Mouse (Mus musculus) midbrain, embryonic 14.5 days (tissue): ENCODE measurements around the gene Zfp771. TPM values are rescaled to one million over a fixed set of nuclear protein-coding genes. Genes with fewer than 3 reads are reported as not detected.
A peak's percentile ranks its signal among the peaks of the same experiment; 100 is the strongest.

Experiments
- ATAC-seq: fragments of 200-750 bp; cut with Nextera tagmentation; 2 replicates; pipeline ENCODE4 v1.8.0; 2017; ENCODE audit warnings: moderate number of reproducible peaks, moderate library complexity; ENCODE audit not compliant: low FRiP score, low TSS enrichment
- DNase-seq: peaks from one replicate; pipeline ENCODE4 v3.0.0-alpha.2; 2015
- H3K27ac ChIP-seq: fragments of 300-500 bp; sonication (generic); replicated peaks from 2 replicates; pipeline ENCODE4 v1.5.1; 2014; ENCODE audit warnings: mild to moderate bottlenecking, low read depth, low read length, moderate library complexity
- H3K27me3 ChIP-seq: fragments of 300-500 bp; sonication (generic); 2 replicates; pipeline ENCODE4 v1.6.1; 2014; ENCODE audit warnings: low read length, control low read depth, mixed read lengths; ENCODE audit not compliant: control insufficient read depth, insufficient read depth
- H3K36me3 ChIP-seq: fragments of 300-500 bp; sonication (generic); 2 replicates; pipeline ENCODE4 v1.6.1; 2014; ENCODE audit warnings: low read length, control low read depth; ENCODE audit not compliant: control insufficient read depth, insufficient read depth
- H3K4me1 ChIP-seq: fragments of 300-500 bp; sonication (generic); 2 replicates; pipeline ENCODE4 v1.6.1; 2014; ENCODE audit warnings: mild to moderate bottlenecking, antibody characterized with exemption, low read length, control low read depth; ENCODE audit not compliant: control insufficient read depth, insufficient read depth
- H3K4me2 ChIP-seq: fragments of 300-500 bp; sonication (generic); 2 replicates; pipeline ENCODE4 v1.6.1; 2014; ENCODE audit warnings: mild to moderate bottlenecking, low read length, moderate library complexity
- H3K4me3 ChIP-seq: fragments of 300-500 bp; sonication (generic); replicated peaks from 2 replicates; pipeline ENCODE4 v1.5.1; 2014; ENCODE audit warnings: low read depth, low read length
- H3K9ac ChIP-seq: fragments of 300-500 bp; sonication (generic); replicated peaks from 2 replicates; pipeline ENCODE4 v1.6.1; 2014; ENCODE audit warnings: mild to moderate bottlenecking, low read length, moderate library complexity
- H3K9me3 ChIP-seq: fragments of 300-500 bp; sonication (generic); 2 replicates; pipeline ENCODE4 v1.6.1; 2016; ENCODE audit warnings: low read length, control low read depth, mixed read lengths; ENCODE audit not compliant: control insufficient read depth
- WGBS: fragments of 180-500 bp; shearing (Covaris S2); extraction: QIAGEN DNeasy Blood & Tissue Kit; methylation state at CpG from one replicate; pipeline ENCODE4 v1.1.7; 2014; 5-methylcytosine and 5-hydroxymethylcytosine counted together
- polyA plus RNA-seq: library from polyadenylated mRNA; unstranded; fragments of >200 nt; fragmentation: Nextera tagmentation; extraction: Ambion mirVana; gene quantifications from 2 replicates; pipeline ENCODE4 v1.2.1, GENCODE M21; 2014

The Zfp771 gene
- polyA plus RNA-seq, 1 experiment from 2014 or later, result 55.2 TPM

- H3K27me3 ChIP-seq, result no peaks in the 10 kb centered on the region
- H3K36me3 ChIP-seq, result 0 out of 2 replicates have a peak, but pooled peaks cover 5% of the 10 kb centered on the region
- 93% methylated on average over 6 of the region's 6 CpGs for WGBS
- no peak overlapping the region for H3K4me3 ChIP-seq
- no peak overlapping the region for H3K27ac ChIP-seq
- no peak for DNase-seq
- H3K9ac ChIP-seq, result no peak overlapping the region
- H3K9me3 ChIP-seq, result no peaks in the 10 kb centered on the region
- no peaks in the 10 kb centered on the region for H3K4me1 ChIP-seq
- no peak overlapping the region for H3K4me2 ChIP-seq
- ATAC-seq, result no peak
Measured at GRCm38 (mm10) chr7:127224616-127225015, 19.5 kb upstream of the Zfp771 start.

- DNase-seq (no peak), ATAC-seq (no peak)
- H3K36me3 ChIP-seq, result 0 out of 2 replicates have a peak, but pooled peaks cover 5% of the 10 kb centered on the region
- no peaks in the 10 kb centered on the region for H3K27me3 ChIP-seq
- no peaks in the 10 kb centered on the region for H3K9me3 ChIP-seq
- 86% methylated on average over 11 of the region's 11 CpGs for WGBS
- no peak overlapping the region for H3K9ac ChIP-seq
- no peak overlapping the region for H3K27ac ChIP-seq
- no peak overlapping the region for H3K4me2 ChIP-seq
- H3K4me1 ChIP-seq, result peaks cover 6% of the 10 kb centered on the region
- no peak overlapping the region for H3K4me3 ChIP-seq
Measured at GRCm38 (mm10) chr7:127225147-127225995, 18.7 kb upstream of the Zfp771 start.

GRCm38 (mm10) chr7:127228615-127229303 lies 15.3 kb upstream of the Zfp771 start:
- DNase-seq (peak; percentile 86), ATAC-seq (no peak)
- Histone ChIP-seq H3K36me3 (peaks cover 11% of the 10 kb centered on the region; the same call in 1 of the 2 replicates), H3K4me2 (no peak overlapping the region), H3K4me3 (no peak overlapping the region), H3K9me3 (no peaks in the 10 kb centered on the region), H3K9ac (no peak overlapping the region), H3K27ac (no peak overlapping the region), H3K27me3 (no peaks in the 10 kb centered on the region), H3K4me1 (peaks cover 20% of the 10 kb centered on the region)
- WGBS, result 68% methylated on average over 4 of the region's 4 CpGs

GRCm38 (mm10) chr7:127231376-127231775 lies 12.7 kb upstream of the Zfp771 start:
- H3K9me3 ChIP-seq, result no peaks in the 10 kb centered on the region
- 69% methylated on average over 3 of the region's 3 CpGs for WGBS
- peak overlapping the region; percentile 81 for H3K4me3 ChIP-seq
- peak overlapping the region; percentile 98; the same call in 1 of the 2 replicates for H3K9ac ChIP-seq
- H3K27me3 ChIP-seq, result no peaks in the 10 kb centered on the region
- no peak overlapping the region for H3K27ac ChIP-seq
- peaks cover 25% of the 10 kb centered on the region for H3K36me3 ChIP-seq
- H3K4me2 ChIP-seq, result peak overlapping the region; percentile 69
- H3K4me1 ChIP-seq, result peaks cover 31% of the 10 kb centered on the region
- ATAC-seq (no peak), DNase-seq (no peak)

- Histone ChIP-seq H3K9ac (peak overlapping the region; percentile 98), H3K4me1 (peaks cover 31% of the 10 kb centered on the region), H3K4me3 (peak overlapping the region; percentile 81), H3K27ac (peak overlapping the region; percentile 99), H3K27me3 (no peaks in the 10 kb centered on the region), H3K4me2 (peak overlapping the region; percentile 69), H3K9me3 (no peaks in the 10 kb centered on the region), H3K36me3 (peaks cover 31% of the 10 kb centered on the region)
- peak; percentile 25 for DNase-seq
- WGBS, result 3% methylated on average over 20 of the region's 20 CpGs
- ATAC-seq, result no peak
Measured at GRCm38 (mm10) chr7:127231826-127232621, 12.1 kb upstream of the Zfp771 start.

- WGBS, result under 1% methylated on average over 64 of the region's 64 CpGs
- H3K36me3 ChIP-seq, result peaks cover 38% of the 10 kb centered on the region
- no peaks in the 10 kb centered on the region for H3K27me3 ChIP-seq
- H3K4me2 ChIP-seq, result peak within 1 kb of the TSS; percentile 69
- peak; percentile 95 for DNase-seq
- H3K9ac ChIP-seq, result peak within 1 kb of the TSS; percentile 98
- H3K4me3 ChIP-seq, result peak within 1 kb of the TSS; percentile 81
- peak within 1 kb of the TSS; percentile 99 for H3K27ac ChIP-seq
- no peaks in the 10 kb centered on the region for H3K9me3 ChIP-seq
- peaks cover 31% of the 10 kb centered on the region for H3K4me1 ChIP-seq
- peak; percentile 91 for ATAC-seq
Measured at GRCm38 (mm10) chr7:127232622-127233367, 11.3 kb upstream of the Zfp771 start, which contains the start of the genes Zfp553 and Sept1. TSS of gene Zfp553 (plus strand) at chr7:127233061. TSS of gene Sept1 (minus strand) at chr7:127233130.

- Histone ChIP-seq H3K4me1 (peaks cover 31% of the 10 kb centered on the region), H3K27me3 (no peaks in the 10 kb centered on the region), H3K4me3 (peak overlapping the region; percentile 81), H3K27ac (peak overlapping the region; percentile 99), H3K36me3 (peaks cover 44% of the 10 kb centered on the region), H3K4me2 (peak overlapping the region; percentile 69), H3K9me3 (no peaks in the 10 kb centered on the region), H3K9ac (peak overlapping the region; percentile 98)
- ATAC-seq (peak; percentile 32), DNase-seq (peak; percentile 68)
- WGBS, result 0% methylated on average over 27 of the region's 27 CpGs
Measured at GRCm38 (mm10) chr7:127233368-127233749, 10.7 kb upstream of the Zfp771 start.

- H3K9me3 ChIP-seq, result no peaks in the 10 kb centered on the region
- WGBS, result 6% methylated on average over 9 of the region's 9 CpGs
- no peak for DNase-seq
- H3K36me3 ChIP-seq, result peaks cover 48% of the 10 kb centered on the region
- H3K4me1 ChIP-seq, result peaks cover 31% of the 10 kb centered on the region
- no peak for ATAC-seq
- peak overlapping the region; percentile 99 for H3K27ac ChIP-seq
- H3K4me3 ChIP-seq, result peak overlapping the region; percentile 81
- H3K4me2 ChIP-seq, result peak overlapping the region; percentile 69
- peak overlapping the region; percentile 98 for H3K9ac ChIP-seq
- no peaks in the 10 kb centered on the region for H3K27me3 ChIP-seq
Measured at GRCm38 (mm10) chr7:127233765-127234164, 10.3 kb upstream of the Zfp771 start.
